Mouse (Mus musculus) liver, postnatal 0 days (tissue): ENCODE measurements at regions not wholly inside any gene's neighbourhood (a gene's known extent, or its start where the extent isn't known, plus 50 kb on each side); places are given as distances from the start of the nearest gene placed in this dataset.

Experiments used
- CTCF ChIP-seq: sonication (generic); IDR thresholded peaks from 2 replicates; pipeline ENCODE4 v1.5.1; 2016; ENCODE audit warnings: antibody characterized with exemption, low read depth
- EP300 ChIP-seq: IDR thresholded peaks from 2 replicates; pipeline ENCODE4 v1.6.1; 2016; ENCODE audit warnings: antibody characterized with exemption, low read depth, mild to moderate bottlenecking

DNA sequence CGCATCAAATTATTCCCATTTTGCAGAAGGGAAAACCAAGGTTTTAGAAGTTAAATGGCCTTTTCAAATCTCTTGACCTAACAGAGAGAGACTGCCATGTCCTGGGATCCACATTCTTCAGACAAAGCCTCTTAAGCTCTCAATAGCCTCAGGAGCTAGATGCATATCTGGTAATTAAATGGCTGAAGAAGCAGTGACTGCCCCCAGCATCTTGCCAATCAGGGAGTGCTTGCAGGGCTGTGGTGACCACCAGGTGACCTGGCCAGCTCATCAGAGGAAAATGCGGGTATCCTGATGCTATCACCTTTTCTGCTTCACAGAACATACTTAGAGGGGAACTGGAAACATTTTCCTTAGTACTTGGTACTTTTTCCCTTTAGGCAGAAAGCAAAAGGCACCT is 227.2 kb downstream of the Wdr11 start:
- no peak for TF ChIP-seq CTCF
- no peak for TF ChIP-seq EP300
